25 mouse cellular contexts compared by ENCODE assay signal in the genomic region with DNA sequence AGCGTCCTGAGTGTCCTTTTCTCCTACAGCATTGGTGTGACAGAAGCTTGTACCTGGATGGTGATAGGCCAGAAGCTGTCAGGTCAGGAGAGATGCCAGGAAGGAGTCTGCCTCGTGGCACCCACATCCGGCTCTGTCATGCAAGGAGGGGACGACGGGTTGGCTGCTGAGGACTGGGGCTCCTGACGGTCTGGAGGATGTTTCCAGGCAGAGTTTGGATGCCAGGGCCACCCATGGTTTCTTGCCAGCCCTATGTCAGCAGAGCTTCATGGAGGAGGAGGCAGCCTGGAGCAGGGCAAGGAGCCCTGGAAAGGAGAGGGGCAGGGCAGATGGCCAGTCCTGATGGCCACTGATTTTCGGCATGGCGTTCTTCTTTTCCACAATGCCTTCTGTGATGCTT. TPM values are rescaled to one million over a fixed set of nuclear protein-coding genes. Genes with fewer than 3 reads are reported as not detected.
DNase-seq lines count a peak whose midpoint lies in the region; TF ChIP-seq lines count a peak whose summit lies in the region.
"Had no signal": no experiment of that assay in that cellular context is flagged by ENCODE, and none has a peak within 500 bp of the region (broad histone marks: within the 10 kb centered on the region; RNA-seq: fewer than 3 reads in every experiment).

No protein-coding gene starts in this region.

- no peak overlapping the region for H3K4me3 ChIP-seq in gastrocnemius, adult 2 months
- H3K4me3 ChIP-seq: heart, embryonic 10.5 days; limb, embryonic 13.5 days; liver, embryonic 13.5 days; lung, embryonic 15.5 days; megakaryocyte, embryonic 14.5 days; midbrain, embryonic 15.5 days; myocyte; neural tube, embryonic 13.5 days; stomach, embryonic 15.5 days had no signal

- H3K27ac ChIP-seq in gastrocnemius, adult 2 months, result peak overlapping the region; percentile 83
- H3K27ac ChIP-seq: heart, embryonic 10.5 days; limb, embryonic 13.5 days; liver, embryonic 13.5 days; lung, embryonic 15.5 days; midbrain, embryonic 15.5 days; neural tube, embryonic 13.5 days; stomach, embryonic 15.5 days had no signal

- intact Hi-C loops in gastrocnemius, adult 2 months (cut with DNase I), result no loop called here
- intact Hi-C loops in left cerebral cortex, postnatal 4 days (cut with DNase I), result no loop called here

- TF ChIP-seq CTCF in gastrocnemius, adult 2 months (IDR thresholded peaks at IDR 0.05), result no peak

- DNase-seq in gastrocnemius, adult 2 months, result peak; percentile 74
- DNase-seq in gastrocnemius, postnatal 4 days (ENCODE audit: low spot score in 2 of 2), result no peak
- DNase-seq in left cerebral cortex, postnatal 4 days, result peak; percentile 64
- no peak for DNase-seq in left cerebral cortex, adult 18-20 months (ENCODE audit: low spot score in 2 of 2)
- peak; percentile 68 for DNase-seq in cerebellum, adult 9-10 months
- DNase-seq in gastrocnemius, postnatal 25 days, result peak; percentile 45
- DNase-seq in T-cell, adult 2 months (ENCODE audit: low spot score), result no peak
- no peak for DNase-seq in lung, adult 18-20 months
- DNase-seq: adrenal gland, postnatal 25 days; kidney, postnatal 14 days; liver, embryonic 13.5 days; lung, postnatal 36 days; right cerebral cortex, adult 18-20 months; right cerebral cortex, postnatal 4 days; thymus, adult 18-20 months; thymus, postnatal 4 days had no signal

RNA-seq across cellular contexts. Expression of a gene that starts 28.4 kb away (rescaled TPM):
- total RNA-seq in gastrocnemius, adult 2 months (2021), result 100 to 1,000 TPM in 1 of 2 experiments, 10 to 100 TPM in 1; 93.4 to 111 TPM
- 100 to 1,000 TPM; 103 to 112 TPM for total RNA-seq in gastrocnemius, postnatal 4 days (2021)
- 10 to 100 TPM; 93.3 to 99.0 TPM for total RNA-seq in left cerebral cortex, postnatal 4 days (2021)
- total RNA-seq in left cerebral cortex, adult 18-20 months (2021), result 10 to 100 TPM; 60.4 to 64.1 TPM
- 100 to 1,000 TPM in 1 of 2 experiments, 10 to 100 TPM in 1; 84.7 to 109 TPM for total RNA-seq in gastrocnemius, postnatal 25 days (2021)
- total RNA-seq: hematopoietic stem cell, adult 5-6 weeks had no signal

Comparison
In these comparisons a context has a peak if more than half of its experiments do, and no peak if none do; other contexts are left out.
1. DNase-seq: peak in gastrocnemius, adult 2 months (single experiment), left cerebral cortex, postnatal 4 days (single experiment), cerebellum, adult 9-10 months (single experiment) and gastrocnemius, postnatal 25 days (single experiment); none in gastrocnemius, postnatal 4 days (0 of 2), left cerebral cortex, adult 18-20 months (0 of 2), T-cell, adult 2 months (single experiment) and lung, adult 18-20 months (0 of 2).